Mouse (Mus musculus) liver, adult 2 months (tissue): Measurements from ENCODE around the gene Rabl6. TPM values are rescaled to one million over a fixed set of nuclear protein-coding genes. Genes with fewer than 3 reads are reported as not detected.
A peak's percentile ranks its signal among the peaks of the same experiment; 100 is the strongest.

Experiments used
- DNase-seq: peaks from one replicate; pipeline ENCODE4 v3.0.0-alpha.2; 2011; ENCODE audit warnings: low read depth, low spot score; ENCODE audit errors: extremely low read depth
- H3K27ac ChIP-seq: fragments of 200-500 bp; replicated peaks from 2 replicates; pipeline ENCODE4 v1.5.1; 2012; ENCODE audit warnings: low read depth, mild to moderate bottlenecking, control low read depth, inconsistent platforms, low read length; ENCODE audit not compliant: insufficient read depth
- H3K27me3 ChIP-seq: fragments of 200-500 bp; 2 replicates; pipeline ENCODE4 v1.6.1; 2012; ENCODE audit warnings: mild to moderate bottlenecking, moderate library complexity, low read length, inconsistent platforms; ENCODE audit not compliant: control insufficient read depth, insufficient read depth
- H3K36me3 ChIP-seq: fragments of 200-500 bp; 2 replicates; pipeline ENCODE4 v1.6.1; 2012; ENCODE audit warnings: low read length, inconsistent platforms; ENCODE audit not compliant: control insufficient read depth, insufficient read depth
- H3K4me1 ChIP-seq: fragments of 200-500 bp; 2 replicates; pipeline ENCODE4 v1.6.1; 2011; ENCODE audit warnings: low read length; ENCODE audit not compliant: control insufficient read depth, insufficient read depth
- H3K4me3 ChIP-seq: fragments of 200-500 bp; 2 replicates; pipeline ENCODE4 v1.5.1; 2011; ENCODE audit warnings: low read depth, mild to moderate bottlenecking, control low read depth, low read length, moderate library complexity; ENCODE audit not compliant: insufficient read depth
- H3K79me2 ChIP-seq: fragments of 200-500 bp; 2 replicates; pipeline ENCODE4 v1.6.1; 2012; ENCODE audit warnings: inconsistent platforms, mild to moderate bottlenecking, low read length, moderate library complexity; ENCODE audit not compliant: control insufficient read depth, insufficient read depth
- H3K9ac ChIP-seq: fragments of 200-500 bp; 2 replicates; pipeline ENCODE4 v1.6.1; 2012; ENCODE audit warnings: low read depth, mild to moderate bottlenecking, control low read depth, inconsistent platforms, low read length
- CTCF ChIP-seq: fragments of 200-500 bp; IDR thresholded peaks from 2 replicates; pipeline ENCODE4 v1.5.1; 2011; ENCODE audit warnings: low read depth, low read length, control low read depth
- POLR2A ChIP-seq: fragments of 200-500 bp; IDR thresholded peaks from 2 replicates; pipeline ENCODE4 v1.6.1; 2011; ENCODE audit warnings: low read length, control low read depth; ENCODE audit not compliant: insufficient read depth; ENCODE audit errors: extremely low read depth
- WGBS: fragments of 180-500 bp; shearing (Covaris S2); methylation state at CpG from one replicate; pipeline ENCODE4 v1.1.7; 2018; 5-methylcytosine and 5-hydroxymethylcytosine counted together
- polyA plus RNA-seq: library from polyadenylated mRNA; depleted of rRNA; stranded (reverse); fragments of >200 nt; gene quantifications from 2 replicates; pipeline ENCODE4 v1.2.3, GENCODE M21; 2012; rRNA removed
- total RNA-seq: library from RNA; depleted of rRNA; stranded (reverse); fragments of >200 nt; gene quantifications from 2 replicates; pipeline ENCODE4 v1.2.3, GENCODE M21; 2014; rRNA removed

The Rabl6 gene
- total and polyA plus RNA-seq, 2 experiments, result 15.4 to 29.6 TPM

DNA sequence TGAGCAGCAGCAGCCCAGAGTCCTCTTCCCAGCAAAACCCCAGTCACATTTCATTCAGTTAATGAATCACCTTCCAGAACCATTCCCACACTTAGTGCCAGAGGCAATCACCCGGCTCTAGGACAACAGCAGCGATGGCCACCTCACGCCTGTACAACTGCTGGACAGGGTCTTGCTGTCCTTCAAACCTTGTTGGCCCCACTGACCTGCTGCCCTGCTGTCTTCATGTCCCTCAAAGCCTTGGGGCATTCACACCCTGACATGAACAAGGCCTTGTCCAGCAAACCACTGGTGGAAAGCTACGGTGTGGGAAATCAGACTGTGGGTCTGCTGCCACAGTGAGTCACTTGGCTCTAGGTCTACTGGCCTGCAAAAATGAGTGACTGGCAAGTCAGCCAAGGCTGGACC is 67.8 kb downstream of the Rabl6 start:
- Histone ChIP-seq H3K4me1 (no peaks in the 10 kb centered on the region), H3K36me3 (peaks cover 16% of the 10 kb centered on the region), H3K79me2 (peaks cover 15% of the 10 kb centered on the region), H3K4me3 (no peak overlapping the region), H3K9ac (no peak overlapping the region), H3K27ac (no peak overlapping the region), H3K27me3 (no peaks in the 10 kb centered on the region)
- no peak for DNase-seq
- TF ChIP-seq POLR2A (no peak), CTCF (no peak)
- 65% methylated on average over 4 of the region's 4 CpGs for WGBS

- no peak for DNase-seq
- Histone ChIP-seq H3K9ac (no peak overlapping the region), H3K36me3 (peaks cover 16% of the 10 kb centered on the region), H3K79me2 (no peaks in the 10 kb centered on the region), H3K27me3 (no peaks in the 10 kb centered on the region), H3K4me3 (no peak overlapping the region), H3K27ac (no peak overlapping the region), H3K4me1 (peaks cover 8% of the 10 kb centered on the region)
- TF ChIP-seq CTCF (no peak), POLR2A (no peak)
- 81% methylated on average over 8 of the region's 8 CpGs for WGBS
Observed at GRCm38 (mm10) chr2:25536531-25536930, 71.8 kb downstream of the Rabl6 start.

DNA sequence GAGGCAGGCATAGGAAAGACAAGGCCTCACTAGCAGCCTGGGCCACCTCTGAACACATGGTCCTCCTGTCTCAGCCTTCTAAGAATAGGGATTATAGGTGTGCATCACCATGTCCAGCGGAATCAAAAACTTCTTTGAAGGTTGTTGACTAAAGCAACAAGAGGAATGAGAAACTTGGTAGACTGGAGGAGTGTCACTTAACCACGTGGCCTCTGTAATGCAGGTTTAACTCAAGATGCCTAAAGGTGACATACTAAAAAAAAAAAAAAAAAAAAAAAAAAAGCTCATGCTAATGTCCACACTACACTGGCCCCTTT is 73.5 kb downstream of the Rabl6 start:
- whole genome bisulfite sequencing, result 88% methylated on average over 2 of the region's 2 CpGs
- no peak for DNase-seq
- TF ChIP-seq POLR2A (no peak), CTCF (no peak)
- Histone ChIP-seq H3K4me1 (peaks cover 8% of the 10 kb centered on the region), H3K36me3 (peaks cover 23% of the 10 kb centered on the region), H3K79me2 (no peaks in the 10 kb centered on the region), H3K27ac (peak overlapping the region; percentile 42), H3K27me3 (no peaks in the 10 kb centered on the region), H3K4me3 (no peak overlapping the region), H3K9ac (no peak overlapping the region)

GRCm38 (mm10) chr2:25534178-25534865 is 74.0 kb downstream of the Rabl6 start:
- no peaks in the 10 kb centered on the region for H3K27me3 ChIP-seq
- H3K4me3 ChIP-seq, result no peak overlapping the region
- TF ChIP-seq CTCF, result no peak
- TF ChIP-seq POLR2A, result no peak
- H3K79me2 ChIP-seq, result no peaks in the 10 kb centered on the region
- H3K4me1 ChIP-seq, result peaks cover 8% of the 10 kb centered on the region
- H3K27ac ChIP-seq, result peak overlapping the region; percentile 42
- H3K36me3 ChIP-seq, result peaks cover 24% of the 10 kb centered on the region
- H3K9ac ChIP-seq, result no peak overlapping the region
- WGBS, result 41% methylated on average over 3 of the region's 3 CpGs
- DNase-seq, result peak; percentile 92

- Histone ChIP-seq H3K4me3 (no peak overlapping the region), H3K27ac (peak overlapping the region; percentile 39; the same call in 1 of the 2 replicates), H3K79me2 (no peaks in the 10 kb centered on the region), H3K27me3 (no peaks in the 10 kb centered on the region), H3K36me3 (peaks cover 30% of the 10 kb centered on the region), H3K9ac (no peak overlapping the region), H3K4me1 (peaks cover 8% of the 10 kb centered on the region)
- DNase-seq, result no peak
- TF ChIP-seq POLR2A (no peak), CTCF (no peak)
- 70% methylated on average over 2 of the region's 2 CpGs for WGBS
Observed at GRCm38 (mm10) chr2:25533707-25534106, 74.6 kb downstream of the Rabl6 start.

Other genes with a start within 250 kb of the Rabl6 start
Only the 30 nearest of the 33 such genes appear.
- gene Entpd2, start 212.6 kb downstream of the Rabl6 start, total RNA-seq, result 0.87 and 0.92 TPM in 2 replicates
- 5.6 and 9.7 TPM in 2 replicates for gene Entpd2, start 212.6 kb downstream of the Rabl6 start, polyA plus RNA-seq
- gene Npdc1, start 209.2 kb downstream of the Rabl6 start, total RNA-seq, result 1.7 and 3.6 TPM in 2 replicates
- gene Npdc1, start 209.2 kb downstream of the Rabl6 start, polyA plus RNA-seq, result 8.4 and 8.9 TPM in 2 replicates
- 0.13 TPM in 1 of 2 replicates, not detected in the other for gene Fut7, start 185.3 kb downstream of the Rabl6 start, total RNA-seq
- gene Fut7, start 185.3 kb downstream of the Rabl6 start, polyA plus RNA-seq, result 0.07 and 0.21 TPM in 2 replicates
- 11.1 and 13.4 TPM in 2 replicates for gene Abca2, start 179.8 kb downstream of the Rabl6 start, total RNA-seq
- gene Abca2, start 179.8 kb downstream of the Rabl6 start, polyA plus RNA-seq, result 40.9 and 48.7 TPM in 2 replicates
- gene Clic3, start 151.7 kb downstream of the Rabl6 start, total RNA-seq, result 0.18 and 0.54 TPM in 2 replicates
- 6.2 and 9.2 TPM in 2 replicates for gene Clic3, start 151.7 kb downstream of the Rabl6 start, polyA plus RNA-seq
- 30.6 and 36.8 TPM in 2 replicates for gene Paxx, start 147.4 kb downstream of the Rabl6 start, total RNA-seq
- 173 and 181 TPM in 2 replicates for gene Paxx, start 147.4 kb downstream of the Rabl6 start, polyA plus RNA-seq
- gene Ptgds, start 138.5 kb downstream of the Rabl6 start, total RNA-seq, result 7.7 and 8.9 TPM in 2 replicates
- 18.7 and 40.2 TPM in 2 replicates for gene Ptgds, start 138.5 kb downstream of the Rabl6 start, polyA plus RNA-seq
- 0.40 TPM in 1 of 2 replicates, not detected in the other for gene Lcn12, start 114.6 kb downstream of the Rabl6 start, total RNA-seq
- gene Lcn12, start 114.6 kb downstream of the Rabl6 start, polyA plus RNA-seq, result 0.25 and 0.27 TPM in 2 replicates
- gene Fbxw5, start 107.8 kb downstream of the Rabl6 start, total RNA-seq, result 18.6 and 24.0 TPM in 2 replicates
- 18.8 and 19.4 TPM in 2 replicates for gene Fbxw5, start 107.8 kb downstream of the Rabl6 start, polyA plus RNA-seq
- 589 and 721 TPM in 2 replicates for gene C8g, start 106.8 kb downstream of the Rabl6 start, total RNA-seq
- 881 and 939 TPM in 2 replicates for gene C8g, start 106.8 kb downstream of the Rabl6 start, polyA plus RNA-seq
- gene Traf2, start 61.6 kb downstream of the Rabl6 start, total RNA-seq, result 4.0 and 5.2 TPM in 2 replicates
- gene Traf2, start 61.6 kb downstream of the Rabl6 start, polyA plus RNA-seq, result 7.0 and 9.9 TPM in 2 replicates
- gene Edf1, start 50.7 kb downstream of the Rabl6 start, total RNA-seq, result 206 and 247 TPM in 2 replicates
- 153 and 186 TPM in 2 replicates for gene Edf1, start 50.7 kb downstream of the Rabl6 start, polyA plus RNA-seq
- gene Mamdc4, start 33.7 kb downstream of the Rabl6 start, total RNA-seq, result 7.5 and 7.8 TPM in 2 replicates
- 1.5 and 2.0 TPM in 2 replicates for gene Mamdc4, start 33.7 kb downstream of the Rabl6 start, polyA plus RNA-seq
- 6.7 and 8.2 TPM in 2 replicates for gene Phpt1, start 33.3 kb downstream of the Rabl6 start, total RNA-seq
- gene Phpt1, start 33.3 kb downstream of the Rabl6 start, polyA plus RNA-seq, result 38.3 and 39.4 TPM in 2 replicates
- gene Ajm1, start 26.8 kb downstream of the Rabl6 start, total RNA-seq, result not detected in 2 replicates
- gene Ajm1, start 26.8 kb downstream of the Rabl6 start, polyA plus RNA-seq, result 0.06 and 0.07 TPM in 2 replicates
- gene Ccdc183, start 9.2 kb upstream of the Rabl6 start, total RNA-seq, result under 0.01 and 0.07 TPM in 2 replicates
- 0.06 TPM in 1 of 2 replicates, not detected in the other for gene Ccdc183, start 9.2 kb upstream of the Rabl6 start, polyA plus RNA-seq
- gene Tmem141, start 13.5 kb upstream of the Rabl6 start, total RNA-seq, result 40.0 and 40.9 TPM in 2 replicates
- 28.5 and 30.9 TPM in 2 replicates for gene Tmem141, start 13.5 kb upstream of the Rabl6 start, polyA plus RNA-seq
- gene Fcna, start 19.5 kb upstream of the Rabl6 start, total RNA-seq, result 35.4 and 63.2 TPM in 2 replicates
- 27.1 and 36.5 TPM in 2 replicates for gene Fcna, start 19.5 kb upstream of the Rabl6 start, polyA plus RNA-seq
- not detected in 2 replicates for gene Lcn8, start 44.6 kb upstream of the Rabl6 start, total RNA-seq
- gene Lcn8, start 44.6 kb upstream of the Rabl6 start, polyA plus RNA-seq, result not detected in 2 replicates
- gene Lcn5, start 49.4 kb upstream of the Rabl6 start, total RNA-seq, result not detected in 2 replicates
- gene Lcn5, start 49.4 kb upstream of the Rabl6 start, polyA plus RNA-seq, result not detected in 2 replicates
- not detected in 2 replicates for gene Lcn6, start 68.3 kb upstream of the Rabl6 start, total RNA-seq
- not detected in 2 replicates for gene Lcn6, start 68.3 kb upstream of the Rabl6 start, polyA plus RNA-seq
- not detected in 2 replicates for gene Lcn10, start 74.2 kb upstream of the Rabl6 start, total RNA-seq
- gene Lcn10, start 74.2 kb upstream of the Rabl6 start, polyA plus RNA-seq, result not detected in 2 replicates
- gene Obp2a, start 91.5 kb upstream of the Rabl6 start, total RNA-seq, result not detected in 2 replicates
- gene Obp2a, start 91.5 kb upstream of the Rabl6 start, polyA plus RNA-seq, result not detected in 2 replicates
- 1.0 and 1.9 TPM in 2 replicates for gene Bmyc, start 98.2 kb upstream of the Rabl6 start, total RNA-seq
- 4.7 and 6.8 TPM in 2 replicates for gene Bmyc, start 98.2 kb upstream of the Rabl6 start, polyA plus RNA-seq
- not detected in 2 replicates for gene Obp2b, start 128.5 kb upstream of the Rabl6 start, total RNA-seq
- gene Obp2b, start 128.5 kb upstream of the Rabl6 start, polyA plus RNA-seq, result not detected in 2 replicates
- gene Lcn3, start 157.0 kb upstream of the Rabl6 start, total RNA-seq, result not detected in 2 replicates
- not detected in 2 replicates for gene Lcn3, start 157.0 kb upstream of the Rabl6 start, polyA plus RNA-seq
- not detected in 2 replicates for gene Lcn11, start 168.5 kb upstream of the Rabl6 start, total RNA-seq
- not detected in 2 replicates for gene Lcn11, start 168.5 kb upstream of the Rabl6 start, polyA plus RNA-seq
- gene Gm13539, start 173.7 kb upstream of the Rabl6 start, total RNA-seq, result not detected in 2 replicates
- gene Gm13539, start 173.7 kb upstream of the Rabl6 start, polyA plus RNA-seq, result not detected in 2 replicates
- not detected in 2 replicates for gene Glt6d1, start 207.3 kb upstream of the Rabl6 start, total RNA-seq
- not detected in 2 replicates for gene Glt6d1, start 207.3 kb upstream of the Rabl6 start, polyA plus RNA-seq
- gene Lcn9, start 214.6 kb upstream of the Rabl6 start, total RNA-seq, result not detected in 2 replicates
- not detected in 2 replicates for gene Lcn9, start 214.6 kb upstream of the Rabl6 start, polyA plus RNA-seq